Mouse (Mus musculus) 416B (cell line): ENCODE results near the gene BC049762.
A peak's percentile ranks its signal among the peaks of the same experiment; 100 is the strongest.

ENCODE experiments used
- DNase-seq: peaks from one replicate; pipeline ENCODE4 v3.0.0; 2011; ENCODE audit warnings: low read depth

Gene BC049762

GRCm38 (mm10) chr11:51214021-51214420, 48.8 kb downstream of the BC049762 start:
- peak; percentile 8 for DNase-seq

- DNase-seq: no peak
These were observed 51.4 kb downstream of the BC049762 start for GRCm38 (mm10) chr11:51211426-51211825.

- DNase-seq: no peak
These were observed 55.1 kb downstream of the BC049762 start for GRCm38 (mm10) chr11:51207758-51208157.
